Mouse (Mus musculus) C2C12 (cell line): ENCODE measurements around the gene Lca5. TPM values are rescaled to one million over a fixed set of nuclear protein-coding genes. Genes with fewer than 3 reads are reported as not detected.

Experiments used
- H3K27me3 ChIP-seq: one replicate; pipeline ENCODE4 v1.6.1; 2011; ENCODE audit not compliant: control insufficient read depth, insufficient read depth, insufficient read length
- H3K36me3 ChIP-seq: one replicate; pipeline ENCODE4 v1.6.1; 2011; ENCODE audit not compliant: control insufficient read depth, insufficient read depth
- H3K4me3 ChIP-seq: one replicate; pipeline ENCODE4 v1.5.1; 2011; ENCODE audit warnings: mild to moderate bottlenecking, control low read depth; ENCODE audit not compliant: poor library complexity, insufficient read depth, severe bottlenecking
- H3K79me2 ChIP-seq: one replicate; pipeline ENCODE4 v1.6.1; 2011; ENCODE audit not compliant: control insufficient read depth, insufficient read depth
- H3K79me3 ChIP-seq: one replicate; pipeline ENCODE4 v1.6.1; 2011; ENCODE audit warnings: low read depth, control low read depth
- H3ac ChIP-seq: one replicate; pipeline ENCODE3; 2011; ENCODE audit warnings: low read depth; ENCODE audit not compliant: control insufficient read depth, insufficient read length
- CEBPB ChIP-seq: IDR thresholded peaks from one replicate; pipeline ENCODE4 v1.6.1; 2011; ENCODE audit warnings: low read depth, mild to moderate bottlenecking, control low read depth, moderate library complexity
- CTCF ChIP-seq: IDR thresholded peaks from one replicate; pipeline ENCODE4 v1.5.1; 2011; ENCODE audit not compliant: control insufficient read depth, insufficient read depth, insufficient read length
- FOSL1 ChIP-seq: IDR thresholded peaks from one replicate; pipeline ENCODE4 v1.8.0; 2011; ENCODE audit warnings: mild to moderate bottlenecking, low read length; ENCODE audit not compliant: poor library complexity, insufficient read depth, severe bottlenecking
- MAX ChIP-seq: IDR thresholded peaks from one replicate; pipeline ENCODE4 v1.6.1; 2011; ENCODE audit warnings: mild to moderate bottlenecking, control low read depth
- MYOD1 ChIP-seq: IDR thresholded peaks from one replicate; pipeline ENCODE4 v1.6.1; 2011; ENCODE audit warnings: low read depth; ENCODE audit not compliant: control insufficient read depth, insufficient read length
- MYOG ChIP-seq: IDR thresholded peaks from one replicate; pipeline ENCODE4 v1.6.1; 2011; ENCODE audit not compliant: control insufficient read depth, insufficient read length; ENCODE audit errors: extremely low read depth
- USF1 ChIP-seq: IDR thresholded peaks from one replicate; pipeline ENCODE4 v1.6.1; 2011; ENCODE audit warnings: low read depth, mild to moderate bottlenecking, control low read depth, moderate library complexity
- polyA plus RNA-seq: library from polyadenylated mRNA; unstranded; fragments of >200 nt; fragmentation: generic; extraction: Trizol; gene quantifications from one replicate; pipeline ENCODE4 v1.2.1, GENCODE M21; 2012; ENCODE audit warnings: missing spikeins

Gene Lca5
- polyA plus RNA-seq, 1 experiment = 2.2 TPM

DNA sequence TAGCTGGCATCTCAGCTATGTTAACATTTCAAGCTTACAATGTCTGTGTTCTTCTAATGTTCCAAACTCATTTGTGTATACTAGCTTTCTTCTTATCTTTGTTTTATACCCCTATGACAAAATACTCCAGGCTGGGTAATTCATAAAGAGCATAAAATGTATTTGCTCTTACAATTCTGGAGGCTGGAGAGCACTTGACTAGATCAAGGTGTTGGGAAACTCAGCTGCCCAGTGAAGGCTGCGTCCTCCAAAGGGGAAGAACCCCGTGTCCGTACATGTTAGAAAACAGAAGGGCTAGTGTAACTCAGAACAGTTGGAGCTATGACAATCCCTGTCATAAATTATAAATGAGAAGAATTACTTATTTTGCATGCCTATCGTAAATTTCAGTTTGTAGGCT is 42.5 kb upstream of the Lca5 start:
- no peaks in the 10 kb centered on the region for H3K27me3 ChIP-seq
- H3K79me3 ChIP-seq = no peaks in the 10 kb centered on the region
- no peak overlapping the region for H3K4me3 ChIP-seq
- H3ac ChIP-seq = no peak overlapping the region
- TF ChIP-seq MYOG = no peak
- TF ChIP-seq MYOD1 = no peak
- no peak for TF ChIP-seq FOSL1
- no peak for TF ChIP-seq USF1
- no peak for TF ChIP-seq MAX
- TF ChIP-seq CTCF = no peak
- TF ChIP-seq CEBPB = no peak
- H3K79me2 ChIP-seq = no peaks in the 10 kb centered on the region
- H3K36me3 ChIP-seq = no peaks in the 10 kb centered on the region

DNA sequence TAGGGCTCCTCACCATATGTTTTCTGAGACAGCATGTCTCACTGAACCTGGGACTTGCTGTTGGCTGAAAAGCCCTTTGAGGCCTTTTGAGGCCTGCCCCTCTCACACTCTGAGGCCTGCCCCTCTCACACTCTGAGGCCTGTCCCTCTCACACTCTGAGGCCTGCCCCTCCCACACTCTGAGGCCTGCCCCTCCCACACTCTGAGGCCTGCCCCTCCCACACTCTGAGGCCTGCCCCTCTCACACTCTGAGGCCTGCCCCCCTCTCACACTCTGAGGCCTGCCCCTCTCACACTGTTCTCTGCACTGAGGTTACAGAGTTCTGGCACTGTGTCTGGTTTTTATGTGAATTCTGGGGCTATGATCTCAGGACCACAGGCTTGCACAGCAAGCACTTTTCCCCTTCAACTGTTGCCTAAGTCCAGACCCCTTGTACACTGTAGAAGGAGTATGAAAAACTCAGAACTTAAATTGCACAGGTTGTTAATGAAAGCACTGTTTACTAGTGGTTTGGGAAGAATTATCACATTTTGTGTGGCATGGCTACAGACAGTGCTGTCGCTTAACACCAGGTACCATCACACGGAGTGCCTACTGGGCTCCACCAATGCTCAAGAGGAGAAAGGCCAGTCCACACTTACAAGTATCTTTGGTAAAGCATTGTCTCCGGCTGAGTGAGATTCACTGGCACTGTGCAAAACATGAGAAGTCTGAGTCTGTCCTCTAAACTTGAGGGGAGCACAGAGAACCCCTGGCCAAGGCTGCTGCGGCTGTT is 41.4 kb upstream of the Lca5 start:
- no peaks in the 10 kb centered on the region for H3K36me3 ChIP-seq
- H3K79me2 ChIP-seq = no peaks in the 10 kb centered on the region
- H3ac ChIP-seq = no peak overlapping the region
- TF ChIP-seq FOSL1 (no peak), MAX (no peak), USF1 (no peak), CEBPB (no peak)
- no peak overlapping the region for H3K4me3 ChIP-seq
- no peaks in the 10 kb centered on the region for H3K27me3 ChIP-seq
- H3K79me3 ChIP-seq = no peaks in the 10 kb centered on the region

DNA sequence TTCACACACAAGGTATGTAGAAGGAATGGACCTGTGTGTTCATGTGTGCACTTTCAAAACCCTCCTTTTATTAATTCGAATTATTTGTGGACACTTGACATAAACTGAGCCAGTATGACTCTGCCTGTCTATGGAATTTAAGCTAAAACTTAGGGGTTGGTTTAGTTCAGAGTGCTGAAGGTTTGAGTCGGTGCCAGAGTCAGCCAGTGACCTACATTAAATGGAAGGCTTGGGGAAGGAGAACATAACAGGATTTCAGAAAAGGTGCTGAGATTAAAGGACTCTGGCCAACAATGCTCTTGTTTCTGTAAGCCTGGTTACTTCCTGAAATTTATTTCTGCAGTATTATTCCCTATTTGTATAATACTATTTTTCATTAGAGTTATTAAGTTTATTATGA is 28.9 kb upstream of the Lca5 start:
- Histone ChIP-seq H3K79me3 (no peaks in the 10 kb centered on the region), H3K27me3 (peaks cover 4% of the 10 kb centered on the region), H3K79me2 (no peaks in the 10 kb centered on the region), H3ac (no peak overlapping the region), H3K4me3 (no peak overlapping the region), H3K36me3 (no peaks in the 10 kb centered on the region)
- no peak for TF ChIP-seq CTCF
- TF ChIP-seq MYOD1 = no peak
- no peak for TF ChIP-seq CEBPB
- no peak for TF ChIP-seq FOSL1
- TF ChIP-seq MYOG = no peak
- no peak for TF ChIP-seq MAX
- TF ChIP-seq USF1 = no peak

DNA sequence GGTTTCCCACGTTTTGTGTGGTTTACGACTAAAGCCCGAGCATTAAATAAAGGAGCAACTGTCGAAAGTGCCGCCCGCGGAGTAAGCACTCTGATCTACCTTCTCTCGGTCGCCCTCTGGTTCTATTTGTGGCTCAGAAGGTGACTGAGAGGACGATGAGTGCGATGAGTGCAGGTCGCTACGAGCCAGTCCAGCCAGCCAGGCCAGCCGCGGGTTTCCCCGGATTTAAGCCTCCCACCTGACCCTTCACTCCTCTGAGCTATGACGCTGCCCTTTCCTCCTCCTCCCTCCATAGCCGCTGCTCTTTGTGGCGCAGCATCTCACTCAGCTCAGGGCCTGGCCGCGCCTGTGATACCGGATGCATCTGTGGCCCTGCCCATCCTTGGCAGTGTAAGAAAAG is 6.8 kb upstream of the Lca5 start:
- Histone ChIP-seq H3K79me2 (no peaks in the 10 kb centered on the region), H3K4me3 (no peak overlapping the region), H3ac (no peak overlapping the region), H3K79me3 (no peaks in the 10 kb centered on the region), H3K27me3 (no peaks in the 10 kb centered on the region), H3K36me3 (no peaks in the 10 kb centered on the region)
- no peak for TF ChIP-seq MYOD1

DNA sequence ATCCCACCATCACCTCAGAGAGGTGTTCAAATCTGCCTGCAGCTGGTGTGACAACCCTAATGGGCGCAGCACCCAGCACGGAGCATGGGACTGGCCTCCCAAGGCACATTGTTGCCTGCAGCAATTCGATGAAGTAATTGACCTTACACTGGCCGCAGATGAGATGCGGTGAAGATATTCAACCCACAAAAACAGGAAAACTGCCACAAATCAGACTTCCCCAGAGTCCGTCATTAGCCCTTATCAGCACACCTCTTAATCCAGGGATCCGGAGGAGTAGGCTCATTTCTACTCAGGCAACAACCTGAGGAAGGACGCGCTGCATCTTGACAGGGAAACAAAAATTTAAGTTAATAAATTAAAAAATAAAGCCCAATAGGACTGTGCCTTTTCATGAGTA is 6.2 kb upstream of the Lca5 start:
- TF ChIP-seq CTCF (no peak), MYOG (no peak), CEBPB (no peak), MAX (no peak)
- Histone ChIP-seq H3K79me3 (no peaks in the 10 kb centered on the region), H3K4me3 (no peak overlapping the region)

DNA sequence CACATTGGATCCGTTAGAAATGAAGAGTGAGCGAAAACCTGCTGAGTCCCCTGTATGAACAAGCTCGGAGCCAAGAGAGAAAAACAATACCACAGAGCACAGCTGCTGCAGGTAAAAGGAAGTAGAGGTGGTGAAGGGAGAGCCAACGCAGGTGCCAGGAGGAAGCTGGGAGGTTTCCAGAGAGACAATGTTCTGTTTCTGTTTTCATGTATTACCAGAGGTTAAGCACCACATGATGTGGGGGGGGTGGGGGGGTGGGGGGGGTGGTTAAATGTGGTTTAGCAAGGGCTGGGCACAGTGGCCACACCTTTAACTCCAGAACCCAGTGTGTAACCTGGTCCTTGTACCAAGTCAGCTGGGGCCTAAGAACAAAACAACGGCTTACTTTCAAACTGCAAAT is 3.3 kb downstream of the Lca5 start:
- Histone ChIP-seq H3K4me3 (no peak overlapping the region), H3K79me2 (peaks cover 20% of the 10 kb centered on the region), H3ac (no peak overlapping the region), H3K27me3 (no peaks in the 10 kb centered on the region), H3K79me3 (no peaks in the 10 kb centered on the region), H3K36me3 (no peaks in the 10 kb centered on the region)
- TF ChIP-seq USF1 = no peak
- no peak for TF ChIP-seq CEBPB
- TF ChIP-seq MYOD1 = no peak

More for the DNA sequence above, 6.2 kb upstream of the Lca5 start:
- Histone ChIP-seq H3K36me3 (no peaks in the 10 kb centered on the region), H3ac (no peak overlapping the region), H3K79me2 (no peaks in the 10 kb centered on the region), H3K27me3 (no peaks in the 10 kb centered on the region)
